Mouse (Mus musculus): ENCODE data around the gene Inca1. TPM values are rescaled to one million over a fixed set of nuclear protein-coding genes. Genes with fewer than 3 reads are reported as not detected.

The Inca1 gene
- polyA plus RNA-seq, 1 experiment from 2014 or later, result 2.5 TPM

GRCm38 (mm10) chr11:70648512-70648911, 51.4 kb downstream of the Inca1 start:
- in situ Hi-C loops (cut with MboI; ENCODE audit: low pct_unique_long_range_greater_than_20kb), result no loop called here
- no peak for ATAC-seq
- no peaks in the 10 kb centered on the region for H3K27me3 ChIP-seq
- CTCF ChIA-PET, result interaction anchor here (1.1 kb wide), 1 partner anchor 14 kb away, joined by 3 read pairs; no protein-coding TSS in a partner anchor
- DNase-seq (ENCODE audit: low read depth, low spot score), result no peak
- no peak for TF ChIP-seq CTCF (IDR thresholded peaks at IDR 0.05)
- POLR2A ChIA-PET, result interaction anchor here (3.2 to 4.2 kb wide), 2 partner anchors 20 to 39 kb away, joined by 7 to 21 read pairs; partner anchors contain the start of genes Camta2 and Spag7

DNA sequence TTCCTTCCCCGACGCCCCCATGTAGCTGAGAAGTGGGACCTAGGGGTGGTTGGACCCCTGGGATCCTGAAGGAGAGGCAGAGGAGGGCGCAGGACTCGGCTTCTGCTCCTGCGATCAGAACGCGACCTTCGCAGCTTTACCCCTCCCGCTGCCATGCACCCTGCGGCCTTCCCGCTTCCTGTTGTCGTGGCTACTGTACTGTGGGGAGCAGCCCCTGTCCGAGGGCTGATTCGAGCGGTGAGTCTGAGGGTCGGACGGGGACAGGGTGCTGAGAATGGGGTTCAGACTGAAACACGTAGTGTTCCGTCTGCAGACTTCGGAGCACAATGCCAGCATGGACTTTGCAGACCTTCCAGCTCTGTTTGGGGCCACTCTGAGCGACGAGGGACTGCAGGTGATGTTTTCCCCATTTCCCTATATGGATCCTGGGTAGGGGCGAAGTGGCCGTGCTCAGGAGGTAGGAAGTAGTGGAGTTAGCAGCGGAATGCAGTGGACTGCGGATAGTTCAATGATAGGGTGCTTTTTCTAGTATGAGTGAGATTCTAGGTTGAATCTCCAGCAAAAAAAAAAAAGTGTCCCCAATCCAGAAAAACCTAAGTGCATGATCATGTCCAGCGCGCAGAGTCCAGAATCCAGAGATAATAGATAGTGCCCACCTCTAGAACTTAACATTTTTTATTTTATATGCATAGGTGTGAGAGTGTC, 52.1 kb downstream of the Inca1 start:
- no peak for DNase-seq (ENCODE audit: low read depth, low spot score)
- POLR2A ChIA-PET, result interaction anchor here (0.6 to 4.2 kb wide), 6 partner anchors 8 to 1794 kb away, joined by 3 to 21 read pairs (median 4); partner anchors contain the start of genes Camta2 and Spag7
- in situ Hi-C loops (cut with MboI; ENCODE audit: low pct_unique_long_range_greater_than_20kb), result no loop called here
- no peak for ATAC-seq
- no peak for TF ChIP-seq CTCF (IDR thresholded peaks at IDR 0.05)
- CTCF ChIA-PET, result interaction anchor here (0.9 to 1.5 kb wide), 2 partner anchors 13 to 20 kb away, joined by 3 read pairs; no protein-coding TSS in a partner anchor
- no peaks in the 10 kb centered on the region for H3K27me3 ChIP-seq

- ChIA-PET POLR2A (interaction anchor here (0.6 to 4.2 kb wide), 8 partner anchors 9 to 1793 kb away, joined by 3 to 21 read pairs (median 4); partner anchors contain the start of genes Camta2 and Spag7), CTCF (interaction anchor here (0.8 to 1.5 kb wide), 4 partner anchors 12 to 108 kb away, joined by 3 read pairs; no protein-coding TSS in a partner anchor)
- DNase-seq (ENCODE audit: low read depth, low spot score), result peak; percentile 98
- no peaks in the 10 kb centered on the region for H3K27me3 ChIP-seq
- no peak for TF ChIP-seq CTCF (IDR thresholded peaks at IDR 0.05)
- in situ Hi-C loops (cut with MboI; ENCODE audit: low pct_unique_long_range_greater_than_20kb), result no loop called here
- ATAC-seq, result peak; percentile 65
Observed at GRCm38 (mm10) chr11:70646691-70647650, 53.0 kb downstream of the Inca1 start, which contains the start of the genes Rnf167 and Slc25a11. TSS of gene Rnf167 (plus strand) at chr11:70647235. TSS of gene Slc25a11 (minus strand) at chr11:70647479.

GRCm38 (mm10) chr11:70646259-70646555, 53.7 kb downstream of the Inca1 start:
- ChIA-PET CTCF (no interaction called here), POLR2A (interaction anchor here (1.0 to 4.2 kb wide), 4 partner anchors 15 to 82 kb away, joined by 4 to 21 read pairs (median 6); partner anchors contain the start of genes Camta2 and Spag7)
- no peak for DNase-seq (ENCODE audit: low read depth, low spot score)
- ATAC-seq, result peak; percentile 2
- no peaks in the 10 kb centered on the region for H3K27me3 ChIP-seq
- no peak for TF ChIP-seq CTCF (IDR thresholded peaks at IDR 0.05)
- in situ Hi-C loops (cut with MboI; ENCODE audit: low pct_unique_long_range_greater_than_20kb), result no loop called here

DNA sequence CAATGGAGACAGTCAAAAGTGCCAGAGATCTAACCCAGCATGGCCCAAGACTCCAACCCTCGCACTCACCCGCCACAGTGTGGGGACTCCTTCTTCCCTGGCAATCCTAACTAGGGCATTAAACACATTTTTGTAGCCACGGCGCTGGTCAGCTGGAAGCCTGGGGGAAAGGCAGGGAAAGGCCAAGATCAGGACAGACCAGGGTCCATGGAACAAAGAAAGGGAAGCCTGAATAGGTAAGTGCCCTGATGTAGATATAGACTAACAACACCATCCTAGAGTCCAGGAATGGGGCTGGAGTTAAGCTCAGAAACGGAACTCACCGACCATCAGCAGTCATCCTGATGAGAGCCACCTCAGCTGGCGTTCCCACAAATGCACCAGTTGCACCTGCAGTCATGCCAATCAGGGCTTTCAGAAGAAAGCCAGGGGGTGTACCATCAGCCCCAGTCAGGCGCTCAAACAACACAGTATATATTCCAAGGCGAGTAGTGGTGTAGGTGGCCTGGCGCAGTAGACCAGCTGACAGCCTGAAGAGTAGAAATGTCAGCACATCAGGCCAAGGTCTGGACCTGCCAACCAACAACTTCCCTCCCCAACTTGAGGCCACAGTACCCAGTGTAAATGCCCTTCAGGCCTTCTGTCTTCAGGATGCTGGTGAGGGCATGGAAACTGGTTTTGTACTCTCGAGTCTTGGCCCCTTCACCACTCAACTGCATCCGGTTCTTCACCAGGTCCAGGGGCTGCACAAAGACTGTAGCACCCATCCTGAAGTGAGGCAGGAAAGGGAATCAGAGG, 54.3 kb downstream of the Inca1 start:
- in situ Hi-C loops (cut with MboI; ENCODE audit: low pct_unique_long_range_greater_than_20kb), result no loop called here
- CTCF ChIA-PET, result interaction anchor here (1.1 kb wide), 1 partner anchor 21 kb away, joined by 3 read pairs; no protein-coding TSS in a partner anchor
- DNase-seq (ENCODE audit: low read depth, low spot score) (no peak), ATAC-seq (no peak)
- no peak for TF ChIP-seq CTCF (IDR thresholded peaks at IDR 0.05)
- POLR2A ChIA-PET, result interaction anchor here (1.2 to 3.2 kb wide), 2 partner anchors 15 to 42 kb away, joined by 3 to 7 read pairs; partner anchors contain the start of gene Camta2
- no peaks in the 10 kb centered on the region for H3K27me3 ChIP-seq

GRCm38 (mm10) chr11:70644564-70645103, 55.3 kb downstream of the Inca1 start:
- in situ Hi-C loops (cut with MboI; ENCODE audit: low pct_unique_long_range_greater_than_20kb), result no loop called here
- CTCF ChIA-PET, result interaction anchor here (1.1 kb wide), 1 partner anchor 20 kb away, joined by 3 read pairs; no protein-coding TSS in a partner anchor
- POLR2A ChIA-PET, result interaction anchor here (1.2 kb wide), 1 partner anchor 14 kb away, joined by 3 read pairs; no protein-coding TSS in a partner anchor
- DNase-seq (ENCODE audit: low read depth, low spot score) (no peak), ATAC-seq (no peak)
- no peaks in the 10 kb centered on the region for H3K27me3 ChIP-seq
- TF ChIP-seq CTCF (IDR thresholded peaks at IDR 0.05), result no peak

DNA sequence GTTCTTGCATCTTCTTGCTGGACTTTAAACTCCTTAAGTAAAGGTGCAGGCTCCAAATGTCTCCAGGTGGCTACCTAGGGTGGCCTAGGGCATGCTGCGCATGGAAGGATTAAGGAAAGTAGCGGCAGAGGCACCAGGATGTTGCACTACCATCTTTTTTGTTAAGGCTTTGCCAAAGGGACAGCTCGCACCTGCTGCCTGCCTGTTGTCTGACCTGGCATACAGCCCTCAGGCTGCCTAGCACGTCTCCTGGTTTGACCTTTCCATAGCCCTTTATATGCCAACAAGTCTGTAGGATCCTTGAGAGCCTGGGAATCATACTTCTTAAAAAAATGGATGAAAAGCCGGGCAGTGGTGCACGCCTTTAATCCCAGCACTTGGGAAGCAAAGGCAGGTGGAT, 56.9 kb downstream of the Inca1 start:
- DNase-seq (ENCODE audit: low read depth, low spot score) (no peak), ATAC-seq (no peak)
- ChIA-PET POLR2A (no interaction called here), CTCF (no interaction called here)
- in situ Hi-C loops (cut with MboI; ENCODE audit: low pct_unique_long_range_greater_than_20kb), result no loop called here
- no peak for TF ChIP-seq CTCF (IDR thresholded peaks at IDR 0.05)
- no peaks in the 10 kb centered on the region for H3K27me3 ChIP-seq

DNA sequence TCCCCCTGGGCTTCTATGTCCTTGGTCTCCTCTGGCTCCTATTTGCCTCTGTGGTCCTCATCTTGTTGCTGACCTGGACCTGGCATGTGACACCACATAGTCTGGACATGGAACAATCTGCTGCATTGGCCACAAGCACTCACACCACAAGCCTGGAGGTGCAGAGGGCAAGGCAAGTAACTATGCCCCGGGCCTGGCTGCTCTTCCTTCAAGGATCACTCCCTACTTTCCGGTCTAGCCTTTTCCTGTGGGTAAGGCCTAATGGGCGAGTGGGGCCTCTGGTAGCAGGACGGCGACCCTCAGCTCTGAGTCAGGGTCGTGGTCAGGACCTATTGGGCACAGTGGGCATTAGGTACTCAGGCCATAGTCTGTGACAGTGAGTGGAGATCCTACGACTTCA, 58.7 kb downstream of the Inca1 start:
- ChIA-PET CTCF (no interaction called here), POLR2A (interaction anchor here (1.0 kb wide), 1 partner anchor 14 kb away, joined by 4 read pairs; no protein-coding TSS in a partner anchor)
- in situ Hi-C loops (cut with MboI; ENCODE audit: low pct_unique_long_range_greater_than_20kb), result no loop called here
- no peaks in the 10 kb centered on the region for H3K27me3 ChIP-seq
- ATAC-seq, result no peak
- TF ChIP-seq CTCF (IDR thresholded peaks at IDR 0.05), result no peak
- DNase-seq (ENCODE audit: low read depth, low spot score), result no peak

- in situ Hi-C loops (cut with MboI; ENCODE audit: low pct_unique_long_range_greater_than_20kb), result no loop called here
- H3K27me3 ChIP-seq, result no peaks in the 10 kb centered on the region
- TF ChIP-seq CTCF (IDR thresholded peaks at IDR 0.05), result no peak
- DNase-seq (ENCODE audit: low read depth, low spot score) (no peak), ATAC-seq (no peak)
- ChIA-PET POLR2A (no interaction called here), CTCF (no interaction called here)
Observed at GRCm38 (mm10) chr11:70639976-70640375, 60.0 kb downstream of the Inca1 start.

Data from Patski (cell line).